Mouse (Mus musculus) retina, embryonic 14.5 days (tissue): ENCODE measurements around the gene Gm45234.

ENCODE experiments used
- DNase-seq: peaks from one replicate; pipeline ENCODE4 v3.0.0-alpha.2; 2015; ENCODE audit warnings: low spot score

Gm45234 gene

GRCm38 (mm10) chr6:124740211-124740887 is 15.5 kb downstream of the Gm45234 start:
- DNase-seq = peak; percentile 73

GRCm38 (mm10) chr6:124739231-124739796 is 16.5 kb downstream of the Gm45234 start:
- no peak for DNase-seq

GRCm38 (mm10) chr6:124738511-124739023 is 17.3 kb downstream of the Gm45234 start, which contains the start of gene Ptpn6:
Ptpn6 (minus strand) TSS chr6:124738714.
- DNase-seq = peak; percentile 26

GRCm38 (mm10) chr6:124737040-124737439 is 18.8 kb downstream of the Gm45234 start:
- DNase-seq = no peak

GRCm38 (mm10) chr6:124734417-124734816 is 21.4 kb downstream of the Gm45234 start:
- DNase-seq = no peak

- DNase-seq = no peak
Observed at GRCm38 (mm10) chr6:124732476-124733370, 23.1 kb downstream of the Gm45234 start.

- no peak for DNase-seq
Observed at GRCm38 (mm10) chr6:124731038-124731437, 24.8 kb downstream of the Gm45234 start.

GRCm38 (mm10) chr6:124729850-124730705 is 25.7 kb downstream of the Gm45234 start:
- DNase-seq = no peak

GRCm38 (mm10) chr6:124728621-124729020 is 27.2 kb downstream of the Gm45234 start:
- DNase-seq = no peak

GRCm38 (mm10) chr6:124724472-124724871 is 31.3 kb downstream of the Gm45234 start:
- no peak for DNase-seq

GRCm38 (mm10) chr6:124723541-124723940 is 32.3 kb downstream of the Gm45234 start:
- DNase-seq = no peak

- DNase-seq = no peak
Observed at GRCm38 (mm10) chr6:124722876-124723473, 32.8 kb downstream of the Gm45234 start.

GRCm38 (mm10) chr6:124720904-124721303 is 34.9 kb downstream of the Gm45234 start:
- DNase-seq = no peak

- DNase-seq = no peak
Observed at GRCm38 (mm10) chr6:124719354-124719978, 36.4 kb downstream of the Gm45234 start.

GRCm38 (mm10) chr6:124718703-124719102 is 37.1 kb downstream of the Gm45234 start:
- no peak for DNase-seq

- no peak for DNase-seq
Observed at GRCm38 (mm10) chr6:124717968-124718367, 37.9 kb downstream of the Gm45234 start.

- DNase-seq = peak; percentile 77
Observed at GRCm38 (mm10) chr6:124716864-124717490, 38.8 kb downstream of the Gm45234 start.

GRCm38 (mm10) chr6:124712918-124713317 is 42.9 kb downstream of the Gm45234 start:
- no peak for DNase-seq

GRCm38 (mm10) chr6:124711824-124712782 is 43.7 kb downstream of the Gm45234 start, which contains the start of the genes Emg1 and Phb2:
Emg1 (minus strand) TSS chr6:124712178.
Phb2 (plus strand) TSS chr6:124712336.
- peak; percentile 99 for DNase-seq
